Comparison of ENCODE assay signal across 8 mouse cellular contexts in genomic region chr11:75588285-75588941, GRCm38 (mm10). TPM values are rescaled to one million over a fixed set of nuclear protein-coding genes. Genes with fewer than 3 reads are reported as not detected.
A peak's percentile ranks its signal among the peaks of the same experiment; 100 is the strongest.
DNase-seq lines count a peak whose midpoint lies in the region; ATAC-seq and TF ChIP-seq lines count a peak whose summit lies in the region.

No protein-coding gene starts in this region.

- no peak for TF ChIP-seq CTCF in cerebellum, adult 2 months (IDR thresholded peaks at IDR 0.05; ENCODE audit: borderline replicate concordance, insufficient read depth, low read depth, low read length)

- ATAC-seq in CD4-positive, CD25-positive, alpha-beta regulatory T cell, adult 4 months, result peak; percentile 76
- 0 out of 2 replicates have a peak, but pooled peaks have one; percentile 31 for ATAC-seq in erythroblast, adult 5-6 weeks (replicated peaks; ENCODE audit: low FRiP score, poor library complexity, severe bottlenecking)

- H3K4me1 ChIP-seq in cerebellum, adult 2 months (ENCODE audit: control insufficient read depth, insufficient read depth, low read length), result peaks cover 17% of the 10 kb centered on the region

- no peaks in the 10 kb centered on the region for H3K27me3 ChIP-seq in cerebellum, adult 2 months (ENCODE audit: control insufficient read depth, insufficient read depth, low read length)

- WGBS in cerebellum, adult 2 months, result under 1% methylated on average over 37 of the region's 37 CpGs

- TF ChIP-seq POLR2A in cerebellum, adult 2 months (IDR thresholded peaks at IDR 0.05; ENCODE audit: borderline replicate concordance, insufficient read depth, low read length), result no peak

- peak overlapping the region; percentile 81 for H3K4me3 ChIP-seq in cerebellum, adult 2 months (replicated peaks; ENCODE audit: insufficient read depth, low read depth, low read length)

- DNase-seq in cerebellum, adult 2 months, result no peak
- DNase-seq in cerebellum, postnatal 36 days, result no peak
- peak; percentile 34 to 70 for DNase-seq in kidney, postnatal 36 days
- DNase-seq in mesoderm, embryonic 11.5 days (ENCODE audit: low read depth, low spot score), result peak; percentile 47
- DNase-seq in adrenal gland, adult 2 months, result no peak
- DNase-seq in right cerebral cortex, postnatal 36 days (ENCODE audit: low spot score in 2 of 2), result no peak

- peak overlapping the region; percentile 75 for H3K27ac ChIP-seq in cerebellum, adult 2 months (ENCODE audit: insufficient read depth, low read length)

RNA-seq across cellular contexts. Expression of gene Pitpna, which starts 0.5 kb away (rescaled TPM):
- polyA plus RNA-seq in cerebellum, adult 2 months (2012; rRNA removed), result 295 and 319 TPM in 2 replicates
- 10 to 100 TPM; 22.1 to 42.5 TPM for polyA plus RNA-seq in CD4-positive, CD25-positive, alpha-beta regulatory T cell, adult 4 months (2017; shearing (Covaris generic))
- total RNA-seq in erythroblast, adult 5-6 weeks (2015; ENCODE audit: low replicate concordance), result 44.7 and 47.5 TPM in 2 replicates
- total RNA-seq in erythroblast, adult 5-6 weeks (2017; ENCODE audit: low replicate concordance), result 16.2 and 22.4 TPM in 2 replicates
- 100 to 1,000 TPM; 185 to 186 TPM for total RNA-seq in adrenal gland, adult 2 months (2021)
- polyA plus RNA-seq in adrenal gland, adult 2 months (2012; rRNA removed), result 42.6 and 97.6 TPM in 2 replicates

RNA-seq across cellular contexts. Expression of gene Inpp5k, which starts 42.4 kb away (rescaled TPM):
- polyA plus RNA-seq in cerebellum, adult 2 months (2012; rRNA removed), result 81.3 and 87.4 TPM in 2 replicates
- polyA plus RNA-seq in CD4-positive, CD25-positive, alpha-beta regulatory T cell, adult 4 months (2017; shearing (Covaris generic)), result 100 to 1,000 TPM; 123 to 160 TPM
- 67.3 and 73.2 TPM in 2 replicates for total RNA-seq in erythroblast, adult 5-6 weeks (2015; ENCODE audit: low replicate concordance)
- 50.7 and 78.4 TPM in 2 replicates for total RNA-seq in erythroblast, adult 5-6 weeks (2017; ENCODE audit: low replicate concordance)
- total RNA-seq in adrenal gland, adult 2 months (2021), result 10 to 100 TPM; 32.9 to 42.3 TPM
- 38.0 and 50.0 TPM in 2 replicates for polyA plus RNA-seq in adrenal gland, adult 2 months (2012; rRNA removed)

RNA-seq across cellular contexts. Expression of gene Slc43a2, which starts 56.9 kb away (rescaled TPM):
- polyA plus RNA-seq in cerebellum, adult 2 months (2012; rRNA removed), result 57.4 and 67.1 TPM in 2 replicates
- polyA plus RNA-seq in CD4-positive, CD25-positive, alpha-beta regulatory T cell, adult 4 months (2017; shearing (Covaris generic)), result 10 to 100 TPM; 17.3 to 27.2 TPM
- total RNA-seq in erythroblast, adult 5-6 weeks (2015; ENCODE audit: low replicate concordance), result 6.7 and 11.9 TPM in 2 replicates
- 9.1 and 14.9 TPM in 2 replicates for total RNA-seq in erythroblast, adult 5-6 weeks (2017; ENCODE audit: low replicate concordance)
- 10 to 100 TPM; 21.2 to 38.3 TPM for total RNA-seq in adrenal gland, adult 2 months (2021)
- polyA plus RNA-seq in adrenal gland, adult 2 months (2012; rRNA removed), result 28.2 and 28.7 TPM in 2 replicates

Comparison
In these comparisons a context has a peak if more than half of its experiments do, and no peak if none do; other contexts are left out.
1. DNase-seq: peak in kidney, postnatal 36 days (2 of 2) and mesoderm, embryonic 11.5 days (single experiment); none in cerebellum, adult 2 months (0 of 2), cerebellum, postnatal 36 days (0 of 2), adrenal gland, adult 2 months (single experiment) and right cerebral cortex, postnatal 36 days (0 of 2).